Mouse (Mus musculus): ENCODE data around the gene Negr1. TPM values are rescaled to one million over a fixed set of nuclear protein-coding genes. Genes with fewer than 3 reads are reported as not detected.

The Negr1 gene
- total and polyA plus RNA-seq, 3 experiments: 0.65 to 1.1 (median 1.1) TPM

- 18% methylated on average over 1 of the region's 1 CpGs for WGBS
- Histone ChIP-seq H3K27me3 (ENCODE audit: control insufficient read depth, insufficient read depth, low read length) (no peaks in the 10 kb centered on the region), H3K79me2 (replicated peaks; ENCODE audit: control insufficient read depth, insufficient read depth, low read length) (no peaks in the 10 kb centered on the region), H3K9ac (ENCODE audit: low read depth, low read length) (no peak overlapping the region), H3K4me1 (ENCODE audit: control insufficient read depth, insufficient read depth, low read length) (no peaks in the 10 kb centered on the region), H3K27ac (no peak overlapping the region), H3K36me3 (ENCODE audit: control insufficient read depth, insufficient read depth, low read length) (no peaks in the 10 kb centered on the region), H3K4me3 (no peak overlapping the region)
- TF ChIP-seq POLR2A (IDR thresholded peaks at IDR 0.05; ENCODE audit: insufficient read depth, low read depth, low read length) (no peak), EP300 (IDR thresholded peaks at IDR 0.05; ENCODE audit: insufficient read depth, low read depth, low read length) (no peak), CTCF (IDR thresholded peaks at IDR 0.05) (no peak)
- no peak for DNase-seq
- intact Hi-C loops (cut with DNase I): no loop called here
These were observed 693.9 kb downstream of the Negr1 start for GRCm38 (mm10) chr3:157255446-157255845.

GRCm38 (mm10) chr3:157255863-157256262 is 694.3 kb downstream of the Negr1 start:
- no peak for DNase-seq

GRCm38 (mm10) chr3:157268742-157269141 is 707.1 kb downstream of the Negr1 start:
- intact Hi-C loops (cut with DNase I): no loop called here
- Histone ChIP-seq H3K9ac (ENCODE audit: low read depth, low read length) (no peak overlapping the region), H3K79me2 (replicated peaks; ENCODE audit: control insufficient read depth, insufficient read depth, low read length) (no peaks in the 10 kb centered on the region), H3K27me3 (ENCODE audit: control insufficient read depth, insufficient read depth, low read length) (no peaks in the 10 kb centered on the region), H3K4me1 (ENCODE audit: control insufficient read depth, insufficient read depth, low read length) (no peaks in the 10 kb centered on the region), H3K36me3 (ENCODE audit: control insufficient read depth, insufficient read depth, low read length) (no peaks in the 10 kb centered on the region), H3K4me3 (no peak overlapping the region), H3K27ac (no peak overlapping the region)
- WGBS: 68% methylated on average over 4 of the region's 4 CpGs
- DNase-seq: no peak
- TF ChIP-seq CTCF (IDR thresholded peaks at IDR 0.05): no peak
- TF ChIP-seq POLR2A (IDR thresholded peaks at IDR 0.05; ENCODE audit: insufficient read depth, low read depth, low read length): no peak
- no peak for TF ChIP-seq EP300 (IDR thresholded peaks at IDR 0.05; ENCODE audit: insufficient read depth, low read depth, low read length)

More at GRCm38 (mm10) chr3:157255863-157256262, 694.3 kb downstream of the Negr1 start:
- Histone ChIP-seq H3K36me3 (ENCODE audit: control insufficient read depth, insufficient read depth, low read length) (no peaks in the 10 kb centered on the region), H3K27me3 (ENCODE audit: control insufficient read depth, insufficient read depth, low read length) (no peaks in the 10 kb centered on the region), H3K79me2 (replicated peaks; ENCODE audit: control insufficient read depth, insufficient read depth, low read length) (no peaks in the 10 kb centered on the region), H3K4me3 (no peak overlapping the region), H3K27ac (no peak overlapping the region), H3K9ac (ENCODE audit: low read depth, low read length) (no peak overlapping the region), H3K4me1 (ENCODE audit: control insufficient read depth, insufficient read depth, low read length) (no peaks in the 10 kb centered on the region)
- 46% methylated on average over 3 of the region's 3 CpGs for WGBS
- TF ChIP-seq POLR2A (IDR thresholded peaks at IDR 0.05; ENCODE audit: insufficient read depth, low read depth, low read length): no peak
- TF ChIP-seq CTCF (IDR thresholded peaks at IDR 0.05): no peak
- no peak for TF ChIP-seq EP300 (IDR thresholded peaks at IDR 0.05; ENCODE audit: insufficient read depth, low read depth, low read length)
- intact Hi-C loops (cut with DNase I): no loop called here

GRCm38 (mm10) chr3:157272379-157272778 is 710.8 kb downstream of the Negr1 start:
- Histone ChIP-seq H3K36me3 (ENCODE audit: control insufficient read depth, insufficient read depth, low read length) (no peaks in the 10 kb centered on the region), H3K9ac (ENCODE audit: low read depth, low read length) (no peak overlapping the region), H3K4me1 (ENCODE audit: control insufficient read depth, insufficient read depth, low read length) (no peaks in the 10 kb centered on the region), H3K27me3 (ENCODE audit: control insufficient read depth, insufficient read depth, low read length) (no peaks in the 10 kb centered on the region), H3K4me3 (no peak overlapping the region), H3K27ac (no peak overlapping the region), H3K79me2 (replicated peaks; ENCODE audit: control insufficient read depth, insufficient read depth, low read length) (no peaks in the 10 kb centered on the region)
- no peak for TF ChIP-seq EP300 (IDR thresholded peaks at IDR 0.05; ENCODE audit: insufficient read depth, low read depth, low read length)
- no peak for TF ChIP-seq POLR2A (IDR thresholded peaks at IDR 0.05; ENCODE audit: insufficient read depth, low read depth, low read length)
- TF ChIP-seq CTCF (IDR thresholded peaks at IDR 0.05): no peak
- intact Hi-C loops (cut with DNase I): no loop called here
- no peak for DNase-seq

GRCm38 (mm10) chr3:157274143-157274542 is 712.5 kb downstream of the Negr1 start:
- Histone ChIP-seq H3K4me3 (no peak overlapping the region), H3K27ac (no peak overlapping the region), H3K36me3 (ENCODE audit: control insufficient read depth, insufficient read depth, low read length) (no peaks in the 10 kb centered on the region), H3K4me1 (ENCODE audit: control insufficient read depth, insufficient read depth, low read length) (no peaks in the 10 kb centered on the region), H3K27me3 (ENCODE audit: control insufficient read depth, insufficient read depth, low read length) (no peaks in the 10 kb centered on the region), H3K9ac (ENCODE audit: low read depth, low read length) (no peak overlapping the region), H3K79me2 (replicated peaks; ENCODE audit: control insufficient read depth, insufficient read depth, low read length) (no peaks in the 10 kb centered on the region)
- DNase-seq: no peak
- WGBS: 72% methylated on average over 1 of the region's 1 CpGs
- intact Hi-C loops (cut with DNase I): no loop called here
- TF ChIP-seq EP300 (IDR thresholded peaks at IDR 0.05; ENCODE audit: insufficient read depth, low read depth, low read length) (no peak), CTCF (IDR thresholded peaks at IDR 0.05) (no peak), POLR2A (IDR thresholded peaks at IDR 0.05; ENCODE audit: insufficient read depth, low read depth, low read length) (no peak)

GRCm38 (mm10) chr3:157279717-157280116 is 718.1 kb downstream of the Negr1 start:
- no peaks in the 10 kb centered on the region for H3K79me2 ChIP-seq (replicated peaks; ENCODE audit: control insufficient read depth, insufficient read depth, low read length)
- no peak overlapping the region for H3K4me3 ChIP-seq
- H3K27ac ChIP-seq: no peak overlapping the region
- no peaks in the 10 kb centered on the region for H3K4me1 ChIP-seq (ENCODE audit: control insufficient read depth, insufficient read depth, low read length)
- TF ChIP-seq POLR2A (IDR thresholded peaks at IDR 0.05; ENCODE audit: insufficient read depth, low read depth, low read length) (no peak), CTCF (IDR thresholded peaks at IDR 0.05) (no peak), EP300 (IDR thresholded peaks at IDR 0.05; ENCODE audit: insufficient read depth, low read depth, low read length) (no peak)
- no peak overlapping the region for H3K9ac ChIP-seq (ENCODE audit: low read depth, low read length)
- no peak for DNase-seq
- no peaks in the 10 kb centered on the region for H3K36me3 ChIP-seq (ENCODE audit: control insufficient read depth, insufficient read depth, low read length)
- H3K27me3 ChIP-seq (ENCODE audit: control insufficient read depth, insufficient read depth, low read length): no peaks in the 10 kb centered on the region
- intact Hi-C loops (cut with DNase I): no loop called here

All from heart, adult 2 months (tissue).